Mouse (Mus musculus): Measurements from ENCODE around the gene Khdrbs1.
"Not testable (repeated sequence)": the region's sequence is repeated elsewhere in the genome, so short reads cannot be mapped to it uniquely, and the experiment has no call there.

The Khdrbs1 gene

DNA sequence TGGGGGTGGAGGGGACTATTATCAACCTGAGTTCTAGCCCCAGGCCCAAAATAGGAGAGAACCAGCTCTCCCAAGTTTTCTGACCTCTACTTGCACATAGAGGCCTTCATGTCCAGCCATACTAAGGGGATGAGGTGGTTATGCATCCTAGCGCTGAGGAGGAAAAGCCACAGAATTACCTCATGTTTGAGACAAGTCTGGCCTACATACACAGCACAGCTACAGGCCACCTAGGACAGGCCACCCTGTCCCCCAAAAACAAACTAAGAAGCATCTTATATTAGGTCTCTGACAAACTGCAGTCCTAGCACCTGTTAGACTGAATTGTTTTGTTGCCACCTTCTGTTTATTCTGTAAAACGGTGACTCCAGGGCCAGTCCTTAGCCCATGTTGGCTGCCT lies 1.4 kb upstream of the Khdrbs1 start:
- no peak for DNase-seq (ENCODE audit: low spot score in 2 of 2)

DNA sequence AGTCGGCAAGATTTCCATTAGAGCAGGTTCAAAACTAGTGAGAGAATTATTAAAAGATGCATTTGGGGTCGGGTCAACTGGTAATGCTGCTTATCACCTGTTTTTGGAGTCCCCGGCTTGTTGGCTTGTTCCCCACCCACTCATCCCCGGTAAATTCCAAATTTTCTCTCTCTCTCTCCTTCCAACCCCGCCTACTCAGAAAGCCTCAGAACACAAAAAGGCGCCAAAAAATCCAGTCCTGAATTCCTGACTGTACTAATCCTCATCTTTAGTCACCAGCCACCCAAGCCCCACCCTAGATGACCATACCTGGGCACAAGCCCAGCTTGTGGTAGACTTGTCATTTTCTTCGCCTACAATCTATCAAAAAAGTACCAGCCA lies 897 bp upstream of the Khdrbs1 start:
- no peak for DNase-seq (ENCODE audit: low spot score in 2 of 2)

DNA sequence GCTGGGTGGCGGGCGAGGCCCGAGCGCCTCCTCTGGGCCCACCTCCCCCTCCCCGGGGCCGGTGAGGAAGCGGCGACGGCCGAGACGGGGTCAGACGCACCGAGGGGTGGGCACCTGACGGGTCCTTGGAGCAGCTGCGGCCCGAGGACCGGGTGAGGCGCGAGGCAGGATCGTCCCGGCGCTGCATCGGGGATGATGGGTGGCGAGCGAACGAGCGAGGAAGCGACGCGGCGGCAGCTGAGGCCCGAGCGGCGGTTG lies 200 bp downstream of the Khdrbs1 start:
- no peak for DNase-seq (ENCODE audit: low spot score in 2 of 2)

DNA sequence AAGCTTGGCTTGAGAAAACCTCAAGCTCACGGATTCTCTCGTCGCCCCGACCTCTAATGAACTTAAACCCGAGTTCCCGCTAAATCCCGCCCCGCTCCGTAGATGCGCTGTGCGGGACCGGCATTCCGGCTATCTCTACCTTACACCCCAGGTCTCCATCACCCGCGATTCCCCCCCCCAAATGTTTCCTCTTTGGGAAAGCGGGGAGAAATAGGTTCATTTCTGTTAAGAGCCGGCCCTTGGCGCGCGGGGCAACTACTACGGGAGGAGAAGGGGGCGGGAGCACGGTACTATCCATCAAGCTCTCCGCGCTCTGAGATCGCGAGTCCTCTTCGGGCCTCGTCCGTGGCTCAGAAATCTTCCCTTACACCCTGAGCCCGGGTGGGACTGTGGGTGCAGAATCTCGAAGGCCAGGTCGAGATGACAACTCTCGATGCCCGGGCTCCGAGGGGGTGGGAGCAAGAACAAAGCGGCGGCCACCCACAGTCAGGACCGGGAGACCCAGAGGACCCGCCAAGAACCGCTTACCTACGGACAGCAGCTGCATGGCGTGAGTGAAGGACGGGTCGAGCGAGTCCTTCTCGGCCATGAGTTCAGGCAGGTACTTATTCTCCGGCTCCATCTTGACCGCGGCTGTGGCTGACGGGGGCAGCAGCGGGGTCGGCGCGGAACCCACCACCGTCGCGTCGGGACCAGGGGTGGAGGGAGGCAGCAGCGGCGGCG lies 691 bp downstream of the Khdrbs1 start:
- peak; percentile 21 to 31 for DNase-seq (ENCODE audit: low spot score in 2 of 2)

DNA sequence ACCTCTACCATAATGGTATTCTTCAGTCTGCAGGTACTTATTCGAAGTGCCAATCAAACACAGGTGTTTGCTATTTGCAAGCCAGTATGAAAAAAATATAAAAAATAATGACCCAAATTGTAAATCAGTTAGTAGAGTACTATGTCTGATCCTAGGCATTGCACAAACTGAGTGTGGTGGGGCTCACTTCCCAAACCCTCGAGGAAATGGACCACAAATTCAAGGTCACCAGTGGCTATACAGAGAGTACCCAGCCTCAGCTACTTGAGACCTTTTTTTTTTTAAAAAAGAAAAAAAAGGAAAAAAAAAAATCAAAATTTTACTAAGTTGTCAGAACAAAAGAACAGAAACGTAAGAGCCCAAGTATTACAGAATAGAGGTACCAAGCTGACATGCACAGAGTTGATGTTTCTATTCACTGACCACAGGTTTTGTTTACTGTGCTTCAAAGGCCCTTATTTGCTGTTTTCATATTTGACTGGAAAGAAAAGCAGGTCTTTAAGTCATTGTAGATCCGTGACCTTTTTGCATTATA lies 2.9 kb downstream of the Khdrbs1 start:
- no peak for DNase-seq (ENCODE audit: low spot score in 2 of 2)

DNA sequence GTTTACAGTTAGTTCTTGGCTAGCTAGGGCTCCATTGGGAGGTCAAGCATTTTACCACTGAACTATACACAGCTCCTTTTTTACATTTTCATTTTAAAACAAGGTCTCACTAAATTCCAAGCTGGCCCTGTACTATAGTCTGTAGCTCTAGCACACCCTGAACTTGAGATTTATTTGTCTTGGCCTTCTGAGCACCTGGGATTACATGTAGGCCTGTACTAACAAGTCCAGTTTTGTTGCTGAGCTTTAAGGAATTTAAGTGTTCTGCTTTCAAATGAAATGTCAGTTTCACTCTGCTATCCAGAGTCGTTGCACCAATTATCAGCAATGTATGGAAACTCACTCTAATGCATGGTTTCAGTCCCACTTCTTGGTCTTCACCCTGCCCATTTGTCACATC lies 5.9 kb downstream of the Khdrbs1 start:
- DNase-seq (ENCODE audit: low spot score in 2 of 2), result no peak

DNA sequence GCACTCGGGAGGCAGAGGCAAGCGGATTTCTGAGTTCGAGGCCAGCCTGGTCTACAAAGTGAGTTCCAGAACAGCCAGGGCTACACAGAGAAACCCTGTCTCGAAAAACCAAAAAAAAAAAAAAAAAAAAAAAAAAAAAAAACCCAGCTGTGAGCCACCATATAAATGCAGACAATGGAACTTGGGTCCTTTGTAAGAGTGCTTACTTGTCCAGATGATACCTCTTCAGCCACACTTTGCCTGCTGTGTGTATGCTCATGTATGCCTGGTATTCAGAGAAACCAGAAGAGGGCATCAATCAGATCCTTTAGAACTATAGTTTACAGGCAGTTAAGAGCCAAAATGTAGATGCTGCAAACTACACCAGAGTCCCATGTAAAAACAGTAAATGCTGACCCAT lies 6.6 kb downstream of the Khdrbs1 start:
- DNase-seq (ENCODE audit: low spot score in 2 of 2), result not testable (repeated sequence)

DNA sequence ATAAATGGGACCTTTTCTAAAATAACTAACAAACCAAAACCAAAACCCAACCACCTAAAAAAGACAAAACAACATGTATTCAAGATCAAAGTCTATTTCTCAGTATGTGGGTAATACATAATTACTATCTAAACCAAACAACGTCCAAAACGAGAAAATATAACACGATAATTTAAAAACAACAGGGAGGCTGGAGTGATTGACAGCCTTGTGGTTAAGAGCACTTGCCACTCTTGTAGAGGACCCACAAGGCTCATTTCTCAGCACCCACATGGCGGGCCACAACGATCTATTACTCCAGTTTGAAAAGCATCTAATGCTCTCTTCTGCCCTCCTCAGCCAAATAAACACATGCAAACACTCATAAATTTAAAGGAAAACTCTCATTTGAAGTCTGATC lies 10.7 kb downstream of the Khdrbs1 start:
- DNase-seq (ENCODE audit: low spot score in 2 of 2), result no peak

DNA sequence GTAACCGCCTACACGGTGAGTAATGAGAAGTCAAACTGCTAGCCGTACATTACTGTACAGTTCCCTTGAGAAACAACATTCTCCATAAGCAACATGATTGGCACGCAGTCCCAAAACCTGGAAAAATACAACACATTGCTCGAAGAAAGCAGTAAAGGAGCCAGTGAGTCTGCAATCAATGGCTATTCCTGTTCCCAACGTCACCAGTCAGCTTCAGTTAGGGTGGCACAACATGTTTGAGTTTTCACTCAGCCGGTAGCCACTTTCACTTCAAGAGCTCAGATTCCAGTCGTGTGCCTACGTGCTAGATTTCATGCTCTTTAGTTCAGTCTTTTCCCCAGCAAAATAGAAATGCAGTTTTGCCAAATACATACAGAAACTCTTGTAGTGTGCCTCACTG lies 25.8 kb downstream of the Khdrbs1 start:
- no peak for DNase-seq (ENCODE audit: low spot score in 2 of 2)

DNA sequence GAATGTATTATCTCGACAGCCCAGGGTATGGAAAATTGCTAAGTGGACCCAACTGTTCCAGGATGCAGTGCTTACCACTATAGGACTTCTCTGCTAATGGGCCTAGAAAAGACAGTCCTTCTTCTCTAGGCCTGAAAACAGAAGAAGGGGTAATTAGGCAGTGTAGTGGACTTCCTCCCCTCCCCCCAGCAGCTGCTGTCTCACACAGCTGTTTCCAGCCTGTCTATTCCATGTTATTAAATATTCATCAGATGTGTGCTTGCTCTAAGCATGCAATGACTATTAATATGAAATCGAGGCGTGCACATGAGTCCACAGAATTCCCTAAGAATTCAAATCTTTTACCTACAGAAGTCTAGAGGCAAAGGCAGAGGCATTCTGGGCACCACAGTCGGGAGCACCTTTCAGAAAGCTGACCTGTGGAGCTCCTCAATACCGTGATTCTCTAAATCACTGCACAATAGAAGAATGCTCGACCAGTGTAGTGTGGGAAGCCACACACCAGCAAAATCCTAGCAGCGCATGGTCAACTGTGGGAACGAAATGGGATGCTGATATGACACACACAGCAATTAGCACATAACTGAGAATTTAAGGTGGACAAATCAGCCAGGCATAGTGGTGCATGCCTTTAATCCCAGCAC lies 32.5 kb downstream of the Khdrbs1 start:
- no peak for DNase-seq (ENCODE audit: low spot score in 2 of 2)

DNA sequence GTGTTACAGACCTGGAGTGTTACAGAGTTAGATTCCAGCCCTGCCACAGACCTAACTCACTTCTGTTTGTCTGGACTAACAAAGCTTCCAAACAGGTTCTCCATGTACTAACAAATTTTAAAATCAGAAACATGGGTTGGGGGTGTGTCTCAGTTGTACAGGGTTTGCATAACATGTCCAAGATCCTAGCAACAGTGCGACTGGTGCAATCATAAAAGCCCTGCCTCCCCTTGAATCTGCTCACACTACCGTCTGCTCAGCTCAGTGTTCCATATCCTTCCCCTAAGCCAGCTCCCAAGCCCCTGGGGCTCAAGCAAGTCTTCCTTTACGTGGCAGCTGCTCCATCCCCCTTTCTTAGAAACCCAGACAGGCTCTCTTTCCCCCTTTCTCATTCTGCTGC lies 35.4 kb downstream of the Khdrbs1 start:
- no peak for DNase-seq (ENCODE audit: low spot score in 2 of 2)

DNA sequence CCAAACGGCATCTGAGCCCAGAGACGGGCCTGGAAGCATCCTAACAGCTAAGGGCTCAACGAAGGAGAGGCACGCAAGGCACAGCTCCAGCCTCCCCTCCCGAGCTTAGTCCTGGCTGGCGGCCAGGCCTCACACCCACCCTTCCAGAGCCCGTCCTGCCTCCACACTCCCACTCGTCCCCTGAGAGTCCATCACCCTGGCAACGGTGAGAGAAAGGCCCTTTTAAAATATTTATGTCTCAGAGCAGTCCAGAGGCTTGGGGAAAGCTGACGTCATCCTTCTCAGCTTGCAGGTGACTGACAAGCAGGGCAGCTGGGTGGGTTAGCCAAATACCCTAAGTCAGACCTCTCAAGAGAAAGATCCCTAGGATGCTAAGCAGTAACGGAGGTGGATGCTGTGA lies 39.6 kb downstream of the Khdrbs1 start:
- DNase-seq (ENCODE audit: low spot score in 2 of 2), result no peak

DNA sequence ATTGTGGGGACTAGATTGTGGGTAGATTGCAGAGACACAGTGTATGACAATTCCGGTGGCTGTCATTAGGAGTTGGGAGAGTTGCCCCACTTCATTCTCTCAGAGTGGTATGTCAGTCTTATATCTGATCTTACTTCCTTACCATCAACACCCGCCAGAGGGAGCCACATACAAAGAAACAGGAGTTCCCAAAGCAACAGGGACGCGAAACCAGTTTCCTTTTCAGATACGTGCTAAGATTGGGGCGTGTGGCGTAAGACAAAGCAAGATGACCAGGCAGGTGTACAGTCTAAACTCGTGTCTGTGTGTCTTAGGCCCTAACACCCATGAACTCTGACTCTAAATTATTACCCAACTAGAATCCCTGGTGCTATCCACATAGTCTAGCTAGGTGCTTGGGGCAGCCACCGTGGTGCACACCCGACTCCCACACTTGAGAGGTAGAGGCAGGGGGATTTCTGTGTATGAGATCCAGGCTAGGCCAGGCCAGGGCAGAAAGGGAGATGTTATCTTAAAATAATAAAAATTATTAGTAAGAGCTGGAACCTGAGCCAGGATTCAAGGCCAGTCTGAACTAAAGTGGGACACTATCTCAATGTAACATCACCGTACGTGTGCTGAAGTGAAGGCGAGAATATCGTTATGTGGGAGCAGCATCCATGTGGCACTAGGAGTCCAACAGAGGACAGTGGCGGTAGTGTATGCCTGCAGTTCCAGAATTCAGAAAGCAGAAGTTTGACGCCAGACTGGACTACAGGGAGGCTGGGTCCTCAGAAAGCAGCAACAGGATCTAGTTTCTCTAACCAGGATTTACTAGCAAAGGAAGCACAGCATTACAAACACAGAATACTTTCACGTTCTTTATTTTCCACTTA lies 40.4 kb downstream of the Khdrbs1 start:
- DNase-seq (ENCODE audit: low spot score in 2 of 2), result peak; percentile 66 to 86

DNA sequence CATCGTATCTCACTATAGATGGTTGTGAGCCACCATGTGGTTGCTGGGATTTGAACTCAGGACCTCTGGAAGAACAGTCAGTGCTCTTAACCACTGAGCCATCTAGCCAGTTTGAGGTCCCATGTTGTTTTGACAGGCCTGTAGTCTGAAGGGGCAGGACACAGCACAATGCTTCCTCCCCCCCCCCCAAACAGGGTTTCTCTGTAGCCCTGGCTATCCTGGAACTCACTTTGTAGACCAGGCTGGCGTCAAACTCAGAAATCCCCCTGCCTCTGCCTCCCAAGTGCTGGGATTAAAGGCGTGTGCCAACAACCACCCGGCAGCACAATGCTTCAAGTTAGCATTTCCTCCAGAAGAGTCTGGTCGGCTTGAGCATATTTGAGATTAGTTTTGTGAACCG lies 41.4 kb downstream of the Khdrbs1 start:
- DNase-seq (ENCODE audit: low spot score in 2 of 2), result not testable (repeated sequence)

DNA sequence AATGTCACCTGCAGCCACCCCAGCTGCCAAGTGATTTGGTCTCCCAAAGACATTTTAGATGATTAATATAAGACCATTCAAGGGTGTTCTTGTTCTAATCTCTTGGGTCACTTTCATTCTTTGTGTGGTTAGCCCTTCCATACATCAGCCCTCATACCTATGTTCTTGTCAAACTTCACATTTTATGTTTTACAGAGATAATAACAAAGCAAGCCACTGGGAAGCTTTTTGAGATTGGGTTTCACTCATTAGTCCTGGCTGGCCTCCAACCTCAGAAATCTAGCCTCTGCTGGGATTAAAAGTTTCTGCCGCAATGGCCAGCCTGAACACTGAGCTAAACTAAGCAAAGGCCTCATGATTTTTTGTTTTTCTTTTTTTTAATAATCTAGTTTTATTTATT lies 41.9 kb downstream of the Khdrbs1 start:
- DNase-seq (ENCODE audit: low spot score in 2 of 2), result no peak

DNA sequence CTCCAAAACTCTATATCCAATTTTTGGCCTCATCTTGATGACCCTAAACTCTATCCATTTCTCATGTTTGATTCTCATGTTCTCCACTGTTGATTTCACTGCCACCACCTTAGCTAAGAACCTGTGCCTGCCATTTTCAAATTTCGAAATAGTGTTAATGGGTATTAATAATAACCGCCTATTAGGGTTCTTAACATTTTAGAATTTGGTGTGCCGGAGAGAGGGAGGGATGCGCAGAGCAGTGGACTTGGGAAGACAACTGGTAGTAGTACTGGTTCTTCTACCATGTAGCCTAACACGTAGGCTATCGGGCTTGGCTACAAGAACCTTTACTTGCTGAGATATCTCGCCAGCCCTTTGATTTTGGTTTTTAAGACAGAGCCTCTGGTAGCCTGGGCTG lies 44.9 kb downstream of the Khdrbs1 start:
- DNase-seq (ENCODE audit: low spot score in 2 of 2), result no peak

DNA sequence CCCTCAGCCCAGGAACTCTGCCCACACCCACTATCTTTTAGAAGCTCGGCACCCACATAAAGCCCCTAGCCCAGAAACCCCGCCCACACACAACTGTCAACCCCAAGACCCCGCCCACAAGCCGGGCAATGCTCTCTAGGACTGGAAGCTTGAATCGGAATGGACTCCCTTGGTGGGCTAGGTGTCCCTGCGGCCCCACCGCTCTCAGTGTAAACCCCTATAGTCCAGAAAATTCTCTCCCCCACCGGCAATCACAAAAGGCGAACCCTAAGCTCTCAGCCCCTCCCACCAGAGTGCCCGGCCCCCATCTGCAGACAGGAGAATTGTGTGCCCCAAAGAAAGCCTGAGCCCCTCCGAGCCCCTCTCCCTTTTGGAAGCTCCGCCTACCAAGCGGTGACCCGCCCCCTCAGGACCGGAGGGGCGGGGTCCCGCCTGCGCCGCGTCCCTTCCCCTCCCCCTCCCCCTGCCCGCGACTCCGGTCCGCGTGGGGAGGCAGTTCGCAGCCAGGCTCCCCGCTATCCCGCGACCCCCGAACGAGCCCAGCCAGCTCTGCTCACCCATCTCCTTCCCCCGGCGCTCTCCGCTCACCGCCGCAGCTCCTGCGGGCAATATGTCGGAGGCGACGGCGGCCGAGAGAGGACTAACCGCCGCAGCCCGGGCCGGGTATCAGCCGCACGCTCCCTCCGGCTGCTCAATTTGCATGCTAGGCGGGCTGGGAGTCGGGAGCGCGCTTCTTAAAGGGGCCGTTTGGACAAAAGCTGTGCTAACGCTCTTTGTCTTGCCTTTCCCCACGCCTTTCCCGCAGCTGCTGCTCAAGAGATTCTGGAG lies 45.7 kb downstream of the Khdrbs1 start, which contains the start of gene Tmem39b:
TSS of gene Tmem39b (minus strand) at position 681 of the 828 bp plus-strand sequence.
- peak; percentile 69 to 81 for DNase-seq (ENCODE audit: low spot score in 2 of 2)

DNA sequence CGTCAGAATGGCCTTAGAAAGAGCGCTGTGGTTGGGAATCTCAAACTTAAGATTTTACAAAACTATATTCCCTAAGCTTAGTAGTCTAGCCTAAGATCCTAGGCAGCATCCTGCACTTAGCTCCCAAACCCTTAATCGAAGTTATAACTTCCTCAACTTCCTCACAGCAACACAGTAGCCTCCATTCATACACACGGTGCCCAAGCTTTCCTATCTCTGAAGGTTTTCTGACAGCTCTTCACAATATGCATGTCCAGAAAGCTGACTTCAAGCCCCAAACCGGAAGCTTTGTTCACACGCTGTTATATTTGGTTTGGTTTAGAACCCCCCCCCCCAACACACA lies 46.3 kb downstream of the Khdrbs1 start:
- no peak for DNase-seq (ENCODE audit: low spot score in 2 of 2)

DNA sequence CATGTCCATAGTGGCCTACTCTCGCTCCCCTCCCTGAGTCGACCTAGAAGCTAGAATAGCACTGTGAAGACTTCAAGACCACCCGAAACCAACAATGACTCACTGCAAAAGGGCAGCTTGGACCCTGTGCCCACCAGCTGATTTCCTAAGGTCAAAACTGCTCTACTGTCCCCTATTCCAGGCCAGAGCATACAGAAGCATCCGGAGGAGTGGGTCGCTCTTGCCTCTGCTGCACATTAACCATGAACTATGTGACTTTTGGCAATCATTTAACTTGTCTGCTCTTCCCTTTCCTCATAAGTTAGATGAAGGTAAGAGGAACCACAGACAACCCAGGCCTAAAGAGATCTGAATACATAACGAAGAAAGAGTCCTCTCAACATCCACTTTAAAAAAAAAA lies 57.6 kb downstream of the Khdrbs1 start:
- no peak for DNase-seq (ENCODE audit: low spot score in 2 of 2)

DNA sequence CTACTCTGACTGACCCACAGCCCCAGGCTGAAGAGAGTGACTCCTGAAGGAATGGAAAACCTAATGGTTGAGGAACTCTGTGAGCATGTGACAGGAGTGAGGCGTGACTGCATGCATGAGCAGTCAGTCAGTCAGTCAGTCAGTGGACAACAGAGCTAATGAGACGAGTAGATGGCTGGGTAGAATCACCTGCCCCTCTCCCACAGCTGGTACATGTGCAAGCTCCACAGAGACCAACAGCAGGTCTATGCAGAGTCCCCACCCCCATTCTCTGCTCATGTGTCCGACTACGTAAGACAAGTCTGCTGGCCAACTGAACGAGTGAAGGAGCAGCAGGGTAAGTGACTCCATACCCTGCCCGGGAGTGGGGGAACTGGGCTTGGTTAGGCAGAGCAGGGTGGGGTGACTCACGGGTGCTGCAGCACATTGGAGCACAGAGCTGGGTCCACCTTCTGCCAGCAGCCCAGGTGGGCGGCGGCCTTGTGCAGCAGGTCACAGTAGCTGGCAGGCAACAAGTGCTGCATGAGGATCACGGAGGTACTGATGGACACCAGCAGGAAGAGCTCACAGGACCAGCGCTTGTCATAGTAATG lies 58.1 kb downstream of the Khdrbs1 start:
- DNase-seq (ENCODE audit: low spot score in 2 of 2), result no peak

DNA sequence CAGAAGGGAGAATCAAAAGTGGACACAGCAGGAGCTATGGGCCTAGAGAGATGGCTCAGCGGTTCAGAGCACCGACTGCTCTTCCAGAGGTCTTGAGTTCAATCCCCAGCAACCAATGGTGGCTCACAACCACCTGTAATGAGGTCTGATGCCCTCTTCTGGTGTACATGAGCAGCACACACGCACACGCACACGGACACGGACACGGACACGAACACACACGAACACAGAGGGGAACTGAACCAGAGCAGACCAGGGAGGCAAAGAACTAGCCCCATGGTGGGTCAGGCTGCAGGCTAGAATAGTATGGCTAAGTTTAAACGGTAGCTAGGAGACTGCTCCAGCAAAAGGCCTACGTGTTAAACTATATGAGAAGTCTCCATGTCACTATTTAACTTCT lies 60.3 kb downstream of the Khdrbs1 start:
- DNase-seq (ENCODE audit: low spot score in 2 of 2), result no peak

Measured in spleen, postnatal 14 days (tissue).